Comparison of ENCODE assay signal across 8 mouse cellular contexts in genomic region chr2:27425751-27426405, GRCm38 (mm10). TPM values are rescaled to one million over a fixed set of nuclear protein-coding genes. Genes with fewer than 3 reads are reported as not detected.
DNase-seq lines count a peak whose midpoint lies in the region; ATAC-seq and TF ChIP-seq lines count a peak whose summit lies in the region.

No protein-coding gene starts in this region.

- H3K36me3 ChIP-seq in forebrain, embryonic 12.5 days (replicated peaks): no peaks in the 10 kb centered on the region
- H3K36me3 ChIP-seq in lung, embryonic 15.5 days: no peaks in the 10 kb centered on the region
- H3K36me3 ChIP-seq in stomach, embryonic 14.5 days (ENCODE audit: control insufficient read depth, insufficient read depth, low read length): no peaks in the 10 kb centered on the region

- peak overlapping the region; percentile 99 for H3K4me2 ChIP-seq in forebrain, embryonic 12.5 days
- peak overlapping the region; percentile 97 for H3K4me2 ChIP-seq in lung, embryonic 15.5 days
- H3K4me2 ChIP-seq in stomach, embryonic 14.5 days (replicated peaks; ENCODE audit: low read depth, low read length): peak overlapping the region; percentile 95

- peak; percentile 12; the same call in 1 of the 2 replicates for ATAC-seq in forebrain, embryonic 12.5 days (ENCODE audit: low FRiP score)
- ATAC-seq in inflammation-experienced regulatory T-cells, adult 6 months: peak; percentile 33
- ATAC-seq in lung, embryonic 15.5 days (ENCODE audit: borderline replicate concordance, extremely low read depth, low FRiP score, low TSS enrichment): no peak
- ATAC-seq in stomach, embryonic 14.5 days (ENCODE audit: insufficient number of reproducible peaks, insufficient read depth, low FRiP score, low read depth): no peak
- ATAC-seq in megakaryocyte progenitor cell, adult 5-6 weeks (replicated peaks; ENCODE audit: poor library complexity): no peak

- TF ChIP-seq POLR2A in cerebellum, adult 2 months (IDR thresholded peaks at IDR 0.05; ENCODE audit: borderline replicate concordance, insufficient read depth, low read length): no peak

- no peaks in the 10 kb centered on the region for H3K27me3 ChIP-seq in cerebellum, adult 2 months (ENCODE audit: control insufficient read depth, insufficient read depth, low read length)
- no peaks in the 10 kb centered on the region for H3K27me3 ChIP-seq in forebrain, embryonic 12.5 days
- H3K27me3 ChIP-seq in lung, embryonic 15.5 days: no peaks in the 10 kb centered on the region
- H3K27me3 ChIP-seq in stomach, embryonic 14.5 days (ENCODE audit: control insufficient read depth, insufficient read depth, low read length): no peaks in the 10 kb centered on the region

- peaks cover 4% of the 10 kb centered on the region for H3K4me1 ChIP-seq in cerebellum, adult 2 months (ENCODE audit: control insufficient read depth, insufficient read depth, low read length)
- peaks cover 62% of the 10 kb centered on the region for H3K4me1 ChIP-seq in forebrain, embryonic 12.5 days
- H3K4me1 ChIP-seq in lung, embryonic 15.5 days: peaks cover 54% of the 10 kb centered on the region
- H3K4me1 ChIP-seq in stomach, embryonic 14.5 days (ENCODE audit: control insufficient read depth, insufficient read depth, low read length): peaks cover 34% of the 10 kb centered on the region; the same call in 1 of the 2 replicates

- under 1% methylated on average over 54 of the region's 60 CpGs for WGBS in cerebellum, adult 2 months
- WGBS in forebrain, embryonic 12.5 days: under 1% methylated on average over 59 of the region's 60 CpGs
- WGBS in lung, embryonic 15.5 days: under 1% methylated on average over 55 of the region's 60 CpGs
- 1% methylated on average over 60 of the region's 60 CpGs for WGBS in stomach, embryonic 14.5 days

- TF ChIP-seq CTCF in cerebellum, adult 2 months (IDR thresholded peaks at IDR 0.05; ENCODE audit: borderline replicate concordance, insufficient read depth, low read depth, low read length): no peak

- H3K9ac ChIP-seq in forebrain, embryonic 12.5 days: peak overlapping the region; percentile 90
- H3K9ac ChIP-seq in lung, embryonic 15.5 days: peak overlapping the region; percentile 84
- H3K9ac ChIP-seq in stomach, embryonic 14.5 days (replicated peaks; ENCODE audit: low read depth, low read length): peak overlapping the region; percentile 74

- peak overlapping the region; percentile 48 for H3K4me3 ChIP-seq in cerebellum, adult 2 months (replicated peaks; ENCODE audit: insufficient read depth, low read depth, low read length)
- H3K4me3 ChIP-seq in forebrain, embryonic 12.5 days (replicated peaks): peak overlapping the region; percentile 68
- H3K4me3 ChIP-seq in lung, embryonic 15.5 days: peak overlapping the region; percentile 91
- H3K4me3 ChIP-seq in stomach, embryonic 14.5 days (ENCODE audit: low read depth, low read length): peak overlapping the region; percentile 85

- no peaks in the 10 kb centered on the region for H3K9me3 ChIP-seq in forebrain, embryonic 12.5 days
- no peaks in the 10 kb centered on the region for H3K9me3 ChIP-seq in lung, embryonic 15.5 days
- H3K9me3 ChIP-seq in stomach, embryonic 14.5 days (ENCODE audit: control insufficient read depth, low read depth, low read length): no peaks in the 10 kb centered on the region

- peak; percentile 21 to 37 for DNase-seq in cerebellum, adult 2 months
- DNase-seq in cerebellum, adult 18-20 months: no peak
- DNase-seq in CD4-positive, CD25-positive, alpha-beta regulatory T cell, adult 2 months (ENCODE audit: low read depth, low spot score): peak; percentile 54

- no peak overlapping the region for H3K27ac ChIP-seq in cerebellum, adult 2 months (ENCODE audit: insufficient read depth, low read length)
- peak overlapping the region; percentile 83 for H3K27ac ChIP-seq in forebrain, embryonic 12.5 days
- peak overlapping the region; percentile 88 for H3K27ac ChIP-seq in lung, embryonic 15.5 days
- peak overlapping the region; percentile 59; the same call in 1 of the 2 replicates for H3K27ac ChIP-seq in stomach, embryonic 14.5 days (ENCODE audit: low read length)

RNA-seq across cellular contexts. Expression of gene Vav2, which starts 1.0 kb away (rescaled TPM):
- 14.7 and 16.1 TPM in 2 replicates for polyA plus RNA-seq in cerebellum, adult 2 months (2012; rRNA removed)
- polyA plus RNA-seq in forebrain, embryonic 12.5 days (2016; fragmentation: Nextera tagmentation; extraction: Ambion mirVana): 15.0 and 17.2 TPM in 2 replicates
- polyA plus RNA-seq in inflammation-experienced regulatory T-cells, adult 6 months (2017; shearing (Covaris generic)): 1 to 10 TPM; 3.8 to 7.1 (median 7.0) TPM
- 9.0 and 9.7 TPM in 2 replicates for polyA plus RNA-seq in lung, embryonic 15.5 days (2015; fragmentation: Nextera tagmentation; extraction: Ambion mirVana)
- 7.6 and 8.0 TPM in 2 replicates for polyA plus RNA-seq in stomach, embryonic 14.5 days (2014; fragmentation: Nextera tagmentation; extraction: Ambion mirVana)
- total RNA-seq in megakaryocyte progenitor cell, adult 5-6 weeks (2015): 4.8 and 7.5 TPM in 2 replicates
- 5.7 and 9.2 TPM in 2 replicates for total RNA-seq in megakaryocyte progenitor cell, adult 5-6 weeks (2017)

RNA-seq across cellular contexts. Expression of gene Brd3os, which starts 16.2 kb away (rescaled TPM):
- 36.0 and 38.0 TPM in 2 replicates for polyA plus RNA-seq in cerebellum, adult 2 months (2012; rRNA removed)
- polyA plus RNA-seq in forebrain, embryonic 12.5 days (2016; fragmentation: Nextera tagmentation; extraction: Ambion mirVana): 16.4 and 18.4 TPM in 2 replicates
- polyA plus RNA-seq in inflammation-experienced regulatory T-cells, adult 6 months (2017; shearing (Covaris generic)): not detected
- 6.2 and 7.1 TPM in 2 replicates for polyA plus RNA-seq in lung, embryonic 15.5 days (2015; fragmentation: Nextera tagmentation; extraction: Ambion mirVana)
- 11.0 and 11.5 TPM in 2 replicates for polyA plus RNA-seq in stomach, embryonic 14.5 days (2014; fragmentation: Nextera tagmentation; extraction: Ambion mirVana)
- 0.12 TPM in 1 of 2 replicates, not detected in the other for total RNA-seq in megakaryocyte progenitor cell, adult 5-6 weeks (2015)
- total RNA-seq in megakaryocyte progenitor cell, adult 5-6 weeks (2017): 0.14 TPM in 1 of 2 replicates, not detected in the other

Comparison
In these comparisons a context has a peak if more than half of its experiments do, and no peak if none do; other contexts are left out.
1. DNase-seq: peak in cerebellum, adult 2 months (2 of 2) and CD4-positive, CD25-positive, alpha-beta regulatory T cell, adult 2 months (single experiment); none in cerebellum, adult 18-20 months (0 of 2).
2. ATAC-seq: peak in forebrain, embryonic 12.5 days (single experiment) and inflammation-experienced regulatory T-cells, adult 6 months (single experiment); none in lung, embryonic 15.5 days (single experiment), stomach, embryonic 14.5 days (single experiment) and megakaryocyte progenitor cell, adult 5-6 weeks (single experiment).
3. Peak in every context shown above with its lines, with median percentiles within 50 percentile points of each other: H3K4me3 ChIP-seq, H3K4me2 ChIP-seq and H3K9ac ChIP-seq.